Mouse (Mus musculus) ovary, postnatal 10 days (tissue): ENCODE measurements around the gene Zfp383.
"Not testable (repeated sequence)": the region's sequence is repeated elsewhere in the genome, so short reads cannot be mapped to it uniquely, and the experiment has no call there.

Experiments used
- DNase-seq: peaks from one replicate; pipeline ENCODE4 v3.0.0; 2022; ENCODE audit warnings: low spot score

Zfp383 gene

GRCm38 (mm10) chr7:29941027-29941426 lies 33.0 kb downstream of the Zfp383 start:
- no peak for DNase-seq

GRCm38 (mm10) chr7:29942740-29943139 lies 34.7 kb downstream of the Zfp383 start:
- no peak for DNase-seq

GRCm38 (mm10) chr7:29943720-29944119 lies 35.7 kb downstream of the Zfp383 start:
- DNase-seq: no peak

DNA sequence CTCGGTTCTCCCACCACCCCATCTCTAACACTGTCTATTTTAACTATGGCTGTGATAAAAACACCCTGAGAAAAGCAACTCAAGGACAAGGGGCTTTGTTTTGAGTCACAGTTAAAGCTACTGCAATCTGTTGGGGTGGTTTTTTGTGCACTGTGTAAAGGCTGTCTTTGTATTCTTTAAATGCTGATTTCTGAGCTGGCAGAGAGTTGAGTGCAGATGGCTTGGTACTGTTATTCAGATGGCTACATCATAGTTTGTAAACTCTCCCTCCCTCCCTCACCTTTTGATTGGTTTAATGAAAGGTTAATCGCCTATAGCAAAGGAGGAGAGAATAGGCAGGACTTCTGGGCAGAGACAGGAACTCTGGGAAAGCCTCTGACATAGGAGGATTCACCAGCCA lies 36.2 kb downstream of the Zfp383 start:
- no peak for DNase-seq

DNA sequence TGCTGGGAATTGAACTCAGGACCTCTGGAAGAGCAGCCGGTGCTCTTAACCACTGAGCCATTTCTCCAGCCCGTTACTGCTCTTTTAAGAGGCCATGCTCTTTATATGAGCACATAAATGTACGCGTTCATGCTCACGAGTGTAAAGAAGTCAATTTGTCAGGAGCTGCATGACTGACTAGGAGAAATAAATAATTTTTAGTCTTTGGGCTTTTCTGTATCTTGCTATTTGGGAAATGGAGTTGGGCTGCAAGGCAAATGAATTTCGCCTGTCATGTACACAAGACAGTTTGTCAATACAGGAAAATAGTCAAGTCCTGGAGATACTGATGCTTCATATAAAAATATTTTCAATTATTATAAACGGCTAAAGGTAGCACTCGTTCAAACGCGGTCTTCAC lies 45.1 kb downstream of the Zfp383 start:
- DNase-seq: no peak

DNA sequence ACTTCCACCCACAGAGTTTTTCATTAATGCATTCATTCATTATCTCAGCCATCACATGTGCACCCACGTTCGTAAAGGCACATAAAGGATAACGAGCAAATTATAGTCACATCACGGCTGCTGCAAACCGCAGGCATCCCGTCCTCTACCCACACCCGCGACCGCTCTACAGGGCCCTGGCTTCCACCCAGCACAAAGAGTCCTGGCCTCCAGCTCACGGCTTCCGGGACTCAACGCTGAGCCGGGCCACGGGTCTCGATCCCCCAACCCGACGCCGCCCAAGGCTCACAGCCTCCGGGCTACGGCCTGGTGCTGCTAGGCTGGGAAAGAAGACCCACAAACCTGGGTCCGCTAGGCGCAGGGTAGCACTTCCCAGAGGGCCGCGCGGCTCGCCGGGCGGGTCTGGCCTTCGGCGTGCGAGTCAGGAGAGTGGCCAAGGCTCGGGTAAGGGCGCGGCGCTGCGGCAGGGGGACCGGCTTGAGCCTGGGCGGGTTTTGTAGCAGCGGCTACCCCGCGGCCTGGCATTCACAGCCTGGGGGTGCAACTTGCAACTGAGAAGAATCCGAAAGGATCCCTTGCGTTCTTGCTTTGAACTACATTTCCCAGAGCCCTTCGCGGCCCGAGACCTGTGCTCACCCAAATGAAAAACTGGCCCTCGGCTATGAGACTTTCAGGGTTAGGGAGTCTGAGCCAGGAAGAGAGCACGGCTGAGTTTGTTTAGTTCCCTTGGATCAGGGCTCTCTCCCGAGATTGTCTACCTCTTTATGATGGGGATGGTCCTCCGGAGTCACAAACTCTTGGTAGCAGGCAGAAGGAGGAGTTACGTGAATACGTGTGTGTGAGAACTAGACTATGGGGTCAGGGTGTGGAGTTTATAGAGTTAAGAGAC lies 45.7 kb downstream of the Zfp383 start, which contains the start of gene Zfp74:
Gene Zfp74 (minus strand): TSS at position 577 of the 889 bp plus-strand sequence.
- peak; percentile 57 for DNase-seq

GRCm38 (mm10) chr7:29954731-29955130 lies 46.7 kb downstream of the Zfp383 start:
- DNase-seq: no peak

GRCm38 (mm10) chr7:29956257-29956656 lies 48.2 kb downstream of the Zfp383 start:
- DNase-seq: no peak

DNA sequence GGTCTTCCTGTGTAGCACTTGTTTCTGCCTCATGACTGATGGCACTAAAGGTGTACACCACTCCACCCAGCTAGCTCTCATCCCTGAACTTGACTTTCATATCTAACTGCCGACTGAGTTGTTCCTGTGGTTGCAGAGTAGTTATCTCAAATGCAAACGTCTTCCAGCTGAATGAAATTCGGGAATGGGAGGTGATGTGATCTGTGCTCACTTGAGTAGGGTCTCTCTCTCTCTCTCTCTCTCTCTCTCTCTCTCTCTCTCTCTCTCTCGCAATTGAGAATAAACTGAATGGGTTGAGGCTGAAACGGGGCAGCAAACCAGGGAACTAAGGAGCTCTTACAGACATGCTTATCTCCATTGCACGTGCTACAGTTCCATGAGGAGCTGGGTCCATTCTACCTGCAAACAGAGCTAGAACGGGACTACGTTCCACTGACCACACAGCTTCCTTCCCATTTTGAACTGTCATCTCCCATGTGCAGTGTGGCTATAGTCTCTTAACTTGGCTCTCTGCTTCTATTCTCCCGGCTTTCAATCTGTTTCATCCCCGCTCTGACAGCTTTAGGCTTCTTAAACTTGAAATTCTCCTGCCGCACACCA lies 50.2 kb downstream of the Zfp383 start:
- DNase-seq: no peak

- DNase-seq: no peak
Measured at GRCm38 (mm10) chr7:29959004-29959403, 51.0 kb downstream of the Zfp383 start.

- DNase-seq: not testable (repeated sequence)
Measured at GRCm38 (mm10) chr7:29965115-29965810, 57.2 kb downstream of the Zfp383 start.
